Mouse (Mus musculus) adrenal gland (tissue): ENCODE measurements at regions not wholly inside any gene's neighbourhood (a gene's known extent, or its start where the extent isn't known, plus 50 kb on each side); places are given as distances from the start of the nearest gene placed in this dataset.

Experiments used
- intact Hi-C: fragments of 180-260 bp; cut with DNase I; formaldehyde crosslinking; loops from one replicate; pipeline ENCODE4 v1.15.1; 2025

DNA sequence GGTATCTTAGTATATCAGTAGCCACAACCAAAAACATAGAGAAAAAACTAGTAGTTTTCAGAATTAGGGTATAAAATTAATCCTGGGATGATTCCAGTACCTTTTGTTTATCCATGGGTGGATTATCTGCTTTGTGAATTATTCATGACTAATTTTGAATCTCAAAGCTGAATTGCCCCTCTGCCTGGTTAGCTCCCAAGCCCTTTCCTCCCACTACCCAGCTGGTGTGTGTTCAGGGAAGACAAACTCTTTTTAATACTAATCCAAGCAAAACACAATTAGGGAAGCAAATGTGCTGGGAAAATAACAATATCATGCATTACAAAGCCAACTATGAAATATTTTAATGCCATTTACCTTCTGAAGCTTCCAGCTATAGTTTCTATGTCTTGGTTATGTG is 347.4 kb downstream of the Gm43517 start:
- intact Hi-C loops, result no loop called here

DNA sequence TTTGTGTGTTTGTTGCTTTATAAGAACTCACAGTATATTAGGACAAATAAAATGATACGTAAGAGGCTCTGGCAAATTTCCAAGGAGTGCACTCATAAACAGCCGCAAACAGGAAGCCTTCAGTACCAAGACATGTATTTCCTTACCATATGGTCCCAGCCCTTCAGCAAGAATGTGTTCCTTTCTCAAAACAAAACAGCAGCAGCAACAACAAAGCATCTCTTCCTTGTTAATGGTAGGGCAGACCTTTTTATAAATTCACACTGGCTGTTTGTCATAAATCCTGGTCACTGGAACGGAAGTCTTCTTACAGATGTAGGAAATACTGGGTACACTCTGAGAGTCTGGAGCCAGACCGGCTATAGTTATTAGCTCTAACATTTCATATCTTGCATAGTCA is 352.1 kb downstream of the Gm43517 start:
- intact Hi-C loops, result no loop called here

DNA sequence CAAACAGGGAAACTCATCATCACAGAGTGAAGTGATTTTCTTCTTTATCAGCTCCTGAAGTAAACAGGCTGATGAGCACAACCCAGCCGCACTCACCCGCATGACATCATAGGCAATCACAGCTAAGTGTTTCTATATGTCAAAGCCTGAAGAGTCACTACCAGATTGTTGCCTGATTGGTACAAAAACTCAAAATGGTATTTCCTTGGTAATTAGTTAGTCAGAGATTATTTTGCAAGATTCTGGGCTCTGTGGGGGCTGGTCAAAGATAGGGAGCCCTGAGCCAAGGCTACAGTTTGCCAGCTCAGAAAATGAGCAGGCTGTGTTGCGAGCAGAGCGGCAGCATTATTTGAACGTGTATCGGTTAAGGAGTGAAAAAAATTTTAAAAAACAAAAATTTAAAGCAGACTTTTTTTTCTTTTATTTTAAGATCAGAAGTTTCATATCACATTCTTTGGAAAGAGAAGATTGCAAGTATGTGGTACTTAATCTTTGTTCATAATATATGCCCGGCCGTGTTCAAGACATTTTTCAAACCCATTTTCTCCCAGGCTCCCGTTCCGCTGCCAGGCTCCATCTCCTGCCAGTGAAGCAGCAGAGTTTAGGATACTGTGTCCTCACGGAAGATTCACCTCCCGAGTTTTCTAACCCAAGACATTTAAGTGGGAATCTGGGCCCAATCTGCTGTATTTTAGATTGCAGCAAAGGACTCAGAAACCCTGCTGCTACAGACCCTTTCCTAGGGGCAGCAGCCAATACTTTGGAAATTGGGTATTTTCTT is 355.2 kb downstream of the Gm43517 start:
- intact Hi-C loops, result no loop called here

DNA sequence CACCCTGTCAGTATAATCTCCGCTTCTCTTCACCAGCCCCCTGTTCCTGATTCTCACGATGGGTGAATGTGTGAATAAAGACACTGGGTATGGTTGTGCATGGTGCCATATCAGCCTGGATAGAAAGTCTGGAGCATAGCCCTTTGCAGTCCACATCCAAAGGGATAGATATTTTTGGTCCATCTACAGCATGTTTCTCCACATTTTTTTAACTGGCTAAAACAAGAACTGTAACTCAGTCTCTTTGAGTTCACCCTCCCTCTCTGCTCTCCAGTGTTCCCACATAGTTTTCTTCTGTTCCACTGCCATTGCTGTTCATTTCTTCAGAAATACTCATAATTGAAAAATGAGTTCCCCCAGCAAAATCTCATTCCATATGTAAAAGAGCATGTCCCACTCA is 358.4 kb downstream of the Gm43517 start:
- intact Hi-C loops, result no loop called here

DNA sequence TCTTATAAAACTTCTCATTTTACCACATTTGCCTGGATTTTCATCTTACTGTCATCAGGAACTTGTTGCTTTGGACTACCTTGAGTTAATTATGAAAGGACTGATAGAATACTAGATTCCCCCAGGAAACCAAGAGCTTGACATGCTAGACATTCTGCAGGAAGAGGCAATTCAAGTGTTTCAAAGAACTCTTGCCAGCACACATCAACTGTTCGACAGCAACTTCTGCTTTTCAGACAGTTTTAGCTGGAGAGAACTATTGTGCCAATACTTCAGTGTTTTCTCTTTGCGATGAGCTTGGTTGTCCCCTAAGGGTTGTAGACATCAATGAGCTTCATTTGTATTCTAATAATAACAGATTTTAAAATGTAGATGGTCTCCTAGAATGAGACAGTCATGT is 362.1 kb downstream of the Gm43517 start:
- intact Hi-C loops, result no loop called here

DNA sequence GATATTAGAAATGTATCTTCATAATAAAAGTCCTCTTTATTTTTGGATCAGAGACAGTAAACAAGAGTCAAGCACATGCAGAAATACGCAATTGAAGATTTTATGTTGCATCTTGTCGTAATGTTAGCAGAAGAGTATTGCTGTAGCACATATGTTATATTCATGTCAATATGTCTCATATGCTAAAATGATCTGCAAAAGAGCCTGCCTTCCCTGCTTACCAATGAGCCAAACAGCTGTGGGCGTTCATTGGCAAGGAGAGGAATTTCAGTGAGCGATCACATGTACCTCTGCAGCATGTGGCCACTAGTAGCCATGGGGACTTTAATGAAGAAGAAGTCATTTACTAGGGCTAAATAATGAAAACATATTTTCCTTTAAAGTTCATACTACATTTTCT is 373.4 kb downstream of the Gm43517 start:
- intact Hi-C loops, result no loop called here

DNA sequence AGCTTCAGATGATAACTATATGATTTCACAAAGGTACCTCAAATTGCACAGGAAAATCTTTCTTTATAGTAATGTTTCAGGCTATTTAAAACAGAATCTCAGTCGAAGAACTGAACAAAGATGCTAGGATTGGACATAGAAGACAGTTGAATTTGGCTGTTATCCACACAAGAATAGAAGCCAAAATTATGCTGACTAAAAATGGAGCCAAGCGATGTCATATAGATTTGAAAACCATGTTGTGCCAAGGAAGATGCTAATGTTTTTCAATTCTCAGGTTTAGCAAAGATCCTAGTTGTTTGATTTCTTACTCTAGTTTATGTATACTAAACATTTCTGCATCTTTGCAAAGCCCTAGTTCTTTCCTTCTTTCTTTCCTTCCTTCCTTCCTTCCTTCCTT is 379.6 kb downstream of the Gm43517 start:
- intact Hi-C loops, result no loop called here

DNA sequence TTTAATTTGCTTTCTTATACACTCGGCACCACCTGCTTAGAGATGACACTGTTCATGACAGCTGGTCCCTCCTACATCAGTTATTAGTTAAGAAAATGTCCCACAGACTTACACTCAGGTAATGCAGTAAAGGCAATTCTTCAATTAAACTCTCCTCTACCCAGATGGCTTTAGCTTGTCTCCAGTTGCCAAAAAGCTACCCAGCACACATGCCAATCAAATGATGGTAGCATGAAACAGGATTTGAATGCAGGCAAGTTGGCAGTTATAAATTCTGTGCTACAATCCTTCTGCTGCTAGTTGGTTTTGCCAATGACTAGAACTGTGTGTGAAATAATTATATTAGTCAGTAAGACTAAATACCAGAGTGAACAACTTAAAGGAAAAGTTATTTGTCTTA is 423.4 kb downstream of the Gm43517 start:
- intact Hi-C loops, result no loop called here

DNA sequence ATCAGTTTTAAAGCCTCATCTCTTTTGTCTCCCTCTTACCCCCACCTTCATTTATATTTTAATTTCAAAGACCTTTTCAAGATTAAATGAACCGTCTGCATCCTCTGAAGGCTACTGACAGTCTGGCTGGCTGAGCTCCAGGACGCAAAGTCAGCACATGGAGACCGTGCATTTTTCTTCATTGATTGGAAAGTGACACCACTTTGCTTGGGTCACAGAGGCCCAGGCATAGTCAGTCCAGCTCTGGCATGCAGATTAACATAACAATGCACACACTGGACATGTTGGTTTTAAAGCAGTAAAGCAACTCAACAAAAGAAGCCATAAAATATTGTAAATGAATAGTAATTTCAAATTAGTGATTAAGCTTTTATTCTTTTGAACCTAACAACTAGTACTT is 429.7 kb downstream of the Gm43517 start:
- intact Hi-C loops, result no loop called here

DNA sequence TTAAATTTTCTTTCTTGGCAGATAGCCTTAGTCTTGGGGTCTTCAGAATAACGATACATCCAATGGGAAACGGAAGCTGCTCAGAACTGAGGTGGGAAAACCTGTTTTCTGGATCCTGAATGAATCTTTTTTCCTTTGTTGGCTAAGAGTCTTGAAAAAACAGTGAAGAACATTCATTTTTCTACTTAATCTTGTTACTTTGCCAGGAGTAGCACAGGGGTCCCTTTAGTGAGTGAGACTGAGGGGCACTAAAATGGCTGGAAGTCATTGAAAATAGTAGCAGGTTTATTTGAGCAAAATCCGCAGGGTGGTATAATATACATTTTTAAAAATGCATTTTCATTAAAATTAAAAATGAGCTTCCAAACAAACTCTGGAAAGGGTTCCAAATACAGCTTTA is 442.8 kb downstream of the Gm43517 start:
- intact Hi-C loops, result no loop called here

DNA sequence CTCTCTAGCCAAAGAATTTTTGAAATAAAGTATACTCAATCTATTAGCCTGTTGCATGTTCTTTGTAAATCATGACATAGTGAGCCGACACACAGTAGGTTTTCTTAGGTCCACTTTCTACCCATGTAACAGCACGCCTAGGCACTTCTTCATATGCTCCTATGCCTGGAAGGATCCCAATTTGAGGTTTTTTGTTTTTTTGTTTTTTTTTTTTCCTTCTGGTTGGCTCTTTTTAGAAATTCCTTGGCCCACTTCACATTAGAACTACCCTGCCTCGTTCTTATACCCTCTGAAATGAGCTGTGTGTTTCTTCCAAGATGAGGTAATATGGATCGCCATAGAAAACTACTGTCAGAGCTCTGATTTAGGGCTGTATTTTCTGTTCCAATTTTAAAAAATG is 443.6 kb downstream of the Gm43517 start:
- intact Hi-C loops, result no loop called here

DNA sequence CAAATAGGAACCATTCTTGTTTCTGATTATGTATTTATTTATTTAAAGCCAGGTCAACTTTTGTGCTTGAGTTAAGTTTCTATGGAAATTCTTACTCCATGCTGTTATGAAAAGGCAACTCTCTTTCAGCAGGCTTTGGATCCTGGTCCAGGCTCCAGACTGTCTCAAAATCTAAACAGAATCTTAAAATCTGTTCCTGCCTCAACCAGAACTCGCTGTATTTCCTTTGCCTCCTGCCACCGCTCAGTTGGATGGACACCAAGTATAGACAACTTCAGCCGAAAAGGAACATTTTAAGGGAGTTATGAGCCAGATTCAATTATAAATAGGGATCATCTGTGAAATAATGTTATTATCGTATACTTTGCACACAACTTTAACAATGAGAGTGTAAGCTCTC is 445.7 kb downstream of the Gm43517 start:
- intact Hi-C loops, result no loop called here

DNA sequence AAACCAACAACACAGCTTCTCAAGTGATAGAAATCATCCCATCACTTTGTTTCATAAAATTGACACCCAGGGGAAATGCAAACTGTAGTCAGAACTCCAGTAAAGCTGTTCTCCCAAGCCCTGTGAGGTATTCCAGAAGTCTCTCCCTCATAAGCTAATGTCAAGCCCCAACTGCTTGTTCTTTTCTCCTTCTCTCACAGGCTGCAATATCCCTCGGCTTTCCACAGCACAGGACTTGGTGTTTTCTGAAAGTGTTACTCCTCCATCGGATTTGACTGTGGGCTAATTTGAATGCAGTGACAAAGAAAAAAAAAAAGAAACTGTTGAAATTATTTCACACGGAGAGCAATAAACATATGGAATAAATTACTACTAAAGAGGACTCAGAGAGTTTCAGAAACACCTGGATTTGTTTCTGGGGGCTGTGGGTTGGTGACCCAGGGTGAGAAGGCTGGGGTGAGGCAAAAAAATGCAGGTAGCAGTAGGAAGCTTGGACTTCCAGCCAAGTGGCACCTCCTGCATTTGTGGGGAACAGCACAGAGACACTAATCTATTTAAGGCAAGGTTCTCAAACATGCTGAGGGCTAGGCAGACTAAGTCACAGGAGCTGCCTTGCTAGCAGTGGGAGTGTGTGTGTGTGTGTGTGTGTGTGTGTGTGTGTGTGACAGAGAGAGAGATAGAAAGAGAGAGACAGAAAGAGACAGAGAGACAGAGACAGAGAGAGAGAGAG is 447.3 kb downstream of the Gm43517 start:
- intact Hi-C loops, result no loop called here

DNA sequence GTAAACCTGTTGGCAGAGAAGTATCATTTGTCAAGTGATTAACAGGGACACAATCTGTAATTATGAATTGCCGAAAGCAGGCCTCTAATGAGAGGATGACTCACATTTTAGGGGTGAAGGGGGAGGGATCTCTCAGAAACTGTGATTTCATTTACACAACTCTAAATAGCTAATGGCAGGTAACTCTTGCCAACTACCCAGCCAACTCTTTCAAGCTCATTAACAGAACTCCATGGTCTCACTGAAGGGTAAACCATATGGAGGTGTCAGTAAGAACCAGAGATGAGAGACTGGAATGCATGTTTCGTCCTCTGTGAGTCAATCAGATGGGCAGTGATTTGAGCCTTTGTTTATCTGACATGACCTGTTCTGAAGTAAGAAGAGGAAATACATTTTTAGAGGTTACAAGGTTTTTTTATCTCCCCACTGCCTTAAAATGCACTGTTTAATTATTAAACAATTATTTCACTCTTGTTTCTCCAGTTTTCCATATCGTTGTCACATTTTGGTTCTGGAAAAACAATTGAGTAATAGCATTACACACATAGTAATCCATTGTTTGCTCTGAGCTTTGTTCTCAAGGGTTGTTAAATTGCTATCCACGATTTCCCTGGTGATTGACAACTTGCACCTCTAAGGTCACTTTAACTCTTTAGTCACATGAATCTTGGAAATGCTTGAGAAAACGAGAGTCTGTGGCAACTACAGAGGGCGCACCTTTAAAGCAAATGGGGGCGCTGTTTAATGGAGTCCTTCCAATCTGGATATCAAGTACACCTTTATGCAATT is 451.5 kb downstream of the Gm43517 start:
- intact Hi-C loops, result no loop called here

DNA sequence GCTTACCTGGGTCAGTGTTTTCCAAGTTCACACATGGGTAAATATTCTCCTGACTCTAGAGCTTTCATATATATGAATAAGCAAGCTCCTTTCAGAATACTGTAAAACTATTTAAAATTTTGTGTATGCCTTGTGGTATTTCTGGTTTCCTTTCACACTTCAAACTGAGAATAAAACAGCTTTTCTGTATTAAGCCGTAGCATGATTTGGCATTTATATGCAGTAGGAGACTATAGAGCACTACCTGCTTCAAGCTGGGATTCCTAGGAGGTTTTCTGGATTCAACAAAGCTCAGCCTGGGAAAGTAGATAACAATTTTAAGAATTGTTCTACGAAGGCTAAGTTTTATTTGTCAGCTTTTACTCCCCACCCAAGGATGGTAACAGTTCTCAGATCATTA is 500.5 kb downstream of the Gm43517 start:
- intact Hi-C loops, result no loop called here

DNA sequence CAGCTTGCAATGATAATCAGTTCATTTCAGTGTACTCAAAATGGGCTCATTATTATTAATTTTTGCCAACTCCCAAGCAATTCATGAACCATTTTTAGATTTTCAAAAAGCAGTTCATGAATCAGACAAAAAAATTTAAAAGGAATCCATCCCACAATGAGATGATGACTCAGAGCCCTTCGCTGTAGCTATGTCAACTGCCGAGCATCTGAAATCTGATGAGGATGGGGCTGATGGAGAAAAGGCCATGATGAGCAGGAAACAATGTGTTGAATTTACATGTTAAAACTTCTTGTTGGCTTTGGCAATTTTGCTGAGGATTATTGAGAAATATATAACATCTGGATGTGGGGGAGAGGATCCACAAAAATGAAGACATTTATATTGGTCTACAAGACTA is 502.3 kb downstream of the Gm43517 start:
- intact Hi-C loops, result no loop called here

DNA sequence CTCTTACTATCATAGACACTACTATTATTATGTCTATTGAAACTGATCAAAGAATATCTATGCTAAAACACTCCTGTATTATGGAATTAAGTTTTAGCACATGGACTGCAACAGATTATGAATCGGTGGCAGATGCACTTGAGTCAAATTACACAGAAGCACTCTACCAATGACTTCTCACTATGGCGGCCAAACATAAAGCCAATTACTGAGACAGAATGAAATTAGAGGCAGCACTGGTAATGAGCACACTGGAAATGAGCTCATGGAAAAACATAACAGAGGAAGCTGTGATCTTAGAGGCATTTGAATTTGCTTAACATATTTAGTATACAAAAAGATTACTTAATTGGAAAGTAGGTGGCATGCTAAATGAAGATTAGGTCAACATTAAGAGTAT is 512.8 kb downstream of the Gm43517 start:
- intact Hi-C loops, result no loop called here

DNA sequence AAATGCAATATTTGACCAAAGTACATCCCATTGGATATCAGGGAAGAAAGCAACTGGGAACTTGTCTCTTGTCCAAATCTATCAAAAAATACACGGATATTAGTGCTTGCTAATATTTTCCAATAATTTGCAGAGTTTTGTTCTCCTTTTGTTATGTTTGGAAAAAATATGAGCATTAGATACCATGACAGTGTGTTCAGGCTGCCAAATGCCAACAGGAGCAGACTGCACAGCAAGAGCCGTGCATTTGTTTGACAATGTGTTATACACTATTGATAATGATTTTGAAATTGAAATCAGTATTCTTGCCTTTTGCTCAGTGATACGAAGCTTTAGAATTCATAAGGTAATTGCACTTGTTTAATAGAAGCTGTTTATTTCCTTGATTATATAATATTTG is 530.7 kb downstream of the Gm43517 start:
- intact Hi-C loops, result no loop called here

DNA sequence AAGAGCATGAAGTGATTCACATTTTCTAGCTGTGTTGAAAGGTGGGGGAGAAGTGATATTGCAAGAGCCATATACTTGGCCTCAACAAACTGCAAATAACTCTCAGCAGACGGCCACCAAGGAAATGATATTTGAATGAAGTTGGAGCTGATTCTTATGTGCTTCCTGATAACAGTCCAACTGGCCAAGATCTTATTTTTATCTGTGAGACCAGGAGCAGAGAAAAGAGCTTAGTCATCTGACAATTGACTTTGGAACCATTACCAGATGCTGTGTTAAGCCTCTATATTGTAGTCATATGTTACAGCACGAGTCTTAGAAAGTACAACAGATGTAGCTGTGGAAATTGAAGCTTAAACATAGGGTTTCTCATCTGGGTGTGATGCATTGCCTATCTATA is 536.6 kb downstream of the Gm43517 start:
- intact Hi-C loops, result no loop called here

DNA sequence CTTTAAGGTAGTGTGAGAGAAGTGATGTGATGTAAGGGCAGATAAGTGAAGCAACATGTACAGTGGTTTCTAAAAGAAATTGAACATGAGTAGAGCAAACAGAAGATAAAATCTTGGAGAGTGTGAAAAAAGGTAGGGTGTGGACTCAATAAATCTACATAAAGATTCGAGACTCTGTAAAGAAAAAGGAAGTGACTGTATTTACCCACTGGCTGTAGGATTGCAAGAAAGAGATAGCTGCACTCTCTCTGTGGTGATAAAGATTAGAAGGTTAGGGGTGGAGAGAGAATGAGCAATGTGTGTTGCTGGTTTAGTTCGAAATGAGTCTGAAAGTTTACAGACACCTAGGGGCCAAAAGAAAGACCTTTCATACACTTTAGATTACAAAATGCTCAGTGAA is 555.8 kb downstream of the Gm43517 start:
- intact Hi-C loops, result no loop called here

DNA sequence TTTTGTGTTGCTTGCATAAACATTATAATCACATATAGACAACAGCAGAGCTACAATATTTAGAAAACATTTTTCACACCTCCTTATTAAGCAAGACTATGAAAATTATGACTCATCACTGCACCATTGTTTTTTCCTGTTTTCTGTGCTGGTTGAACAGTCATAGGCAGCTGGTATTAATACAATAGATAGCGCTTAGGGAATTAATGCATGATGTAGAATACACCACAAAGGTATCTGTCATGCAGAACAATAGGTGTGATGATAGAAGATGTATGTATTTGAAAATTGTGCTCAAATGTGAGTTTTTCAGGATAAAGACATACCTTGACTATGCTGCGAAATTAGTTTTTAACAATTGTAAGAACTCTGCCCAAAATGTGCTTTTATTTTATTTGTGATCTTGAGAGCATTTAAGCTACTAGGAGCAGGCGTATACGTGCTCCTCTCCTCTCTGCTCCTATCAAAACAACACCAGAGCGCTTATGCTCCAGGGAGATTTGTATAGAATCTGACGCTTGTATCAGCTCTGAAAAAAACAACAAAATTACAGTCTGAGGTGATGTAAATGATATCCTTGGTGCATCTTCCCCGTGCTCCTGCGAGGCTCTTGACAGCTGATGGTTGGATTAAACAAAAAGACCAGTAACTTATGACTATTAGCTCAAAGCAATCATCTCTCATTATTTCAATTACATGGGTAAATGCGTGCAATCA is 560.1 kb downstream of the Gm43517 start:
- intact Hi-C loops, result no loop called here
